Mouse (Mus musculus): Measurements from ENCODE around the gene Bsg. TPM values are rescaled to one million over a fixed set of nuclear protein-coding genes. Genes with fewer than 3 reads are reported as not detected.

The Bsg gene
- total RNA-seq, 2 experiments from 2014 or later = 496 to 497 TPM

GRCm38 (mm10) chr10:79680606-79681495, 23.4 kb upstream of the Bsg start:
- no peak for DNase-seq
- intact Hi-C loops (cut with DNase I; ENCODE audit: low total_unique reads) = no loop called here

DNA sequence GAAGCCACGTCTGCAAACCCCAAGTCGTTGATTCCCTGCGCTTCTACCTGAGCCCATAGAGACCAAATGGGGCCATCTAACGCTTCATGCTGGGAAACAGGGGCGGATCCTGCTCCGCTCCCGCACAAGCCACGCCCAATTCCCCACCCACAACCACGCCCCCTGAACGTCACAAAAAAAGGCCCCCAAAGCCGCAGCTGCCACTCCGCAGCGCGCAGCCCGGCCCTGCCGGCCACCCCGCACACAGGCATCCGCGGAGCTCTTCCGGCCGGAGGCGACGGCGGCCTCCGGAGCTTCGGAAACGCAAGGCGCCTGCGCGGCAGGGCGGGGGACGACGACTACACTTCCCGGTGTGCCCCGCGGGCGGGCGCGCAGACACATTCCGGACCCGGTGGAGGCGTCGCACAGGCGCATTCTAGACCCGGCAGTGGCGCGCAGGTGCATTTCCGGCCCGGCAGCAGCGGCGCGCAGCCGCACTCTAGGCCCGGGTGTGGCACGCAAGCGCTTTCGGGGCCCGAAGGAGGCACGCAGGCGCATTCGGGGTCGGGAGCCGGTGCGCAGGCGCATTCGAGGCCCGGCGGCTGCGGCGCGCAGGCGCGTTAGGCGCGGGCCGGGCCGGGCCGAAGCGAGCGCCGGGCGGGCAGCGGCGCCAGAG, 22.6 kb upstream of the Bsg start, which contains the start of gene Cdc34:
TSS of gene Cdc34 (plus strand) at position 605 of the 655 bp plus-strand sequence.
- intact Hi-C loops (cut with DNase I; ENCODE audit: low total_unique reads) = no loop called here
- peak; percentile 99 for DNase-seq

DNA sequence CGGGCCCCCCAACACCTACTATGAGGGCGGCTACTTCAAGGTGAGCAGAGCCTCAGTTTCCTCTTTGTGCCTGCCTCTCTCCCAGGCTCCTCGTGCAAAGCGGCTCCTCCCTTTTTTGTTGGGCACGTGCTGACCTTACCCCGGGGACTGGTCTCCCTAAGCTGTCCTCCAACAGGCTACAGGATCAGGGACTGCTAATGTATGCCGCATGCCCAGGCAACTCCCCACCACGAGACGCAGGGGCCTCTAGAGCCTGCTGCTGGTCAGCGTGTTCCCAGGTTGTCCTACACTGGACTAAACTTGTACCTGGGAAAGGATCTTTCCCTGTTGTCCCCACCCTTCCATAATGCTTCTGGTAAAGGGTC, 21.8 kb upstream of the Bsg start:
- DNase-seq = no peak
- intact Hi-C loops (cut with DNase I; ENCODE audit: low total_unique reads) = no loop called here

GRCm38 (mm10) chr10:79682916-79683582, 21.2 kb upstream of the Bsg start:
- intact Hi-C loops (cut with DNase I; ENCODE audit: low total_unique reads) = no loop called here

DNA sequence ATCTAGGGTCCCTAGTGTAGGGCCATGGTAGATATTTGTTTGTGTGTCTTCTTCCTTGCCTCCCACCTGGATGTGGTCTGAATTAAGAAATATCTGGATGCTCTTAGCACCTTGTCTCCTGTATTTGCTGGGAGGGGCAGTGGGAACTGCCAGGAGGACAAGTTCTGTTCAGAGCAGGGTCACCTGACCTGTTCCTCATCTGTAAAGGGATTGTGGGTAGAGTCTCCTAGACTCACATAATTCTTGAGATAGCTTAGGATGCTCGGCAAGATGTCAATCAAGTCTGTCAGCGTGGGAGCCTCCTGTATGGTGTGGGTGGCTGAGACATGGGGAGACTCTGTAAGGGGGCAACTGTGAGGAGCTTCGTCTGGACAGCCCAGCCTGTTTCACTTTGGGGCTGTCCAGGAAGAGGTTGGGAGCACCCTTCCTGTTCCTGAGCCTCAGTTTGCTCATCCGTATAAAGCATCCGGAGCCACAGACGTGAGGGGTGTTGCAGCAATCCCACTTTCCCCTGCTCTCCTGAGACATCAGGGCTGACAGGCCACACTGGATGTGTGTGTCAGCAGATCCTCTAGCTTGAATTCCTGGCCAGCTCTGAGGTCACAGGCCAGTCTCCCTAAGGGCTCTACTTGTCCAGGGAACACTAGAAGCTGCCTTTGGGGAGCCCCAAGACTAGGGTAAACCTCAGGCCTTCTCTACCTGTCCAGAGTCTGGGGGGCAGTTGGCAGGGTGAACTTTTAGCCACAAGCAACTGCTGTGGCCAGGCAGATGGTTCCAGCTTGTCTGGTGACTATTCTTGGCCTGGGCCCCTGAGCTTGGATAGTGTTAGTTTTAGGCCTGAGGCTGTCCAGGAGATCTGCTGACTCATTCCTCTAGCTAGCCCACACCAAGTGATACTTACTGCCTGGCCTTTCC, 20.3 kb upstream of the Bsg start:
- peak; percentile 71 for DNase-seq
- intact Hi-C loops (cut with DNase I; ENCODE audit: low total_unique reads) = no loop called here

More at GRCm38 (mm10) chr10:79682916-79683582, 21.2 kb upstream of the Bsg start:
- peak; percentile 63 for DNase-seq

GRCm38 (mm10) chr10:79684770-79685600, 19.3 kb upstream of the Bsg start:
- intact Hi-C loops (cut with DNase I; ENCODE audit: low total_unique reads) = no loop called here
- no peak for DNase-seq

DNA sequence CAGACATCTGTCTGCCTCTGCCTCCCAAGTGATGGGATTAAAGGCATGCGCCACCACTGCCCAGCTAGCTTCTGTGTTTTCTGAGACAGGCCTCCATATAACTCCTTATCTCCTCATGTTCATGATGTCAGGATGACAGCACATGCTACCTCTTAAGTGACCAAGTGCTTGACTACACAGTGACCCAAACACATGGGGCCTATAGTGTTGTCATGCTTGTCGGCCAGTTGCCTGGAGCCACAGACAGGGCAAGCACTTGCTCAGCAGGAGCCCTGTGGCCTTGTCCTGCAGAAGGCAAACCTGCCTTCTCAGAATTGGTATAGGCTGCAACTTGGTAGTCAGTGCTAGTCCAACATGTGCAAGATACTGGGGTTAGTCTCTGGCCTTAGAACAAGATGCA, 18.1 kb upstream of the Bsg start:
- intact Hi-C loops (cut with DNase I; ENCODE audit: low total_unique reads) = no loop called here
- DNase-seq = no peak

GRCm38 (mm10) chr10:79686691-79687090, 17.6 kb upstream of the Bsg start:
- DNase-seq = no peak
- intact Hi-C loops (cut with DNase I; ENCODE audit: low total_unique reads) = no loop called here

GRCm38 (mm10) chr10:79687513-79687912, 16.8 kb upstream of the Bsg start:
- no peak for DNase-seq
- intact Hi-C loops (cut with DNase I; ENCODE audit: low total_unique reads) = no loop called here

- no peak for DNase-seq
- intact Hi-C loops (cut with DNase I; ENCODE audit: low total_unique reads) = no loop called here
These were observed 15.6 kb upstream of the Bsg start, which contains the start of gene Gzmm for GRCm38 (mm10) chr10:79688720-79689119. Gene Gzmm (plus strand): TSS chr10:79689020.

GRCm38 (mm10) chr10:79689178-79689577, 15.1 kb upstream of the Bsg start:
- intact Hi-C loops (cut with DNase I; ENCODE audit: low total_unique reads) = no loop called here
- no peak for DNase-seq

GRCm38 (mm10) chr10:79691986-79692548, 12.2 kb upstream of the Bsg start:
- intact Hi-C loops (cut with DNase I; ENCODE audit: low total_unique reads) = loop anchor here (5.0 kb wide), 1 partner anchor 95 kb away; no protein-coding TSS in a partner anchor
- DNase-seq = no peak

GRCm38 (mm10) chr10:79693580-79694378, 10.5 kb upstream of the Bsg start:
- intact Hi-C loops (cut with DNase I; ENCODE audit: low total_unique reads) = loop anchor here (5.0 kb wide), 1 partner anchor 94 kb away; no protein-coding TSS in a partner anchor

GRCm38 (mm10) chr10:79694379-79694655, 10.0 kb upstream of the Bsg start:
- no peak for DNase-seq

More at GRCm38 (mm10) chr10:79693580-79694378, 10.5 kb upstream of the Bsg start:
- DNase-seq = no peak

GRCm38 (mm10) chr10:79695231-79696128, 8.8 kb upstream of the Bsg start:
- intact Hi-C loops (cut with DNase I; ENCODE audit: low total_unique reads) = no loop called here

More at GRCm38 (mm10) chr10:79694379-79694655, 10.0 kb upstream of the Bsg start:
- intact Hi-C loops (cut with DNase I; ENCODE audit: low total_unique reads) = loop anchor here (5.0 kb wide), 1 partner anchor 93 kb away; no protein-coding TSS in a partner anchor

GRCm38 (mm10) chr10:79696129-79696651, 8.1 kb upstream of the Bsg start:
- DNase-seq = no peak
- intact Hi-C loops (cut with DNase I; ENCODE audit: low total_unique reads) = no loop called here

More at GRCm38 (mm10) chr10:79695231-79696128, 8.8 kb upstream of the Bsg start:
- DNase-seq = peak; percentile 86
